Mouse (Mus musculus) kidney, adult 2 months (tissue): ENCODE results near the gene Sf3a1. TPM values are rescaled to one million over a fixed set of nuclear protein-coding genes. Genes with fewer than 3 reads are reported as not detected.
A peak's percentile ranks its signal among the peaks of the same experiment; 100 is the strongest.
"Not testable (repeated sequence)": the region's sequence is repeated elsewhere in the genome, so short reads cannot be mapped to it uniquely, and the experiment has no call there.

ENCODE experiments used
- DNase-seq: peaks from one replicate; pipeline ENCODE4 v3.0.0; 2021
- H3K27ac ChIP-seq: fragments of 200-500 bp; 2 replicates; pipeline ENCODE4 v1.5.1; 2012; ENCODE audit warnings: low read depth, low read length, control low read depth, inconsistent platforms; ENCODE audit not compliant: insufficient read depth
- H3K27me3 ChIP-seq: fragments of 200-500 bp; replicated peaks from 2 replicates; pipeline ENCODE4 v1.6.1; 2012; ENCODE audit warnings: mild to moderate bottlenecking, moderate library complexity, low read length, inconsistent platforms; ENCODE audit not compliant: control insufficient read depth, insufficient read depth
- H3K36me3 ChIP-seq: fragments of 200-500 bp; 2 replicates; pipeline ENCODE4 v1.6.1; 2012; ENCODE audit warnings: mild to moderate bottlenecking, moderate library complexity, low read length, inconsistent platforms; ENCODE audit not compliant: control insufficient read depth, insufficient read depth
- H3K4me1 ChIP-seq: fragments of 200-500 bp; 2 replicates; pipeline ENCODE4 v1.6.1; 2011; ENCODE audit warnings: low read length; ENCODE audit not compliant: control insufficient read depth, insufficient read depth
- H3K4me3 ChIP-seq: fragments of 200-500 bp; 2 replicates; pipeline ENCODE4 v1.5.1; 2011; ENCODE audit warnings: mild to moderate bottlenecking, low read depth, low read length, control low read depth; ENCODE audit not compliant: insufficient read depth
- CTCF ChIP-seq: fragments of 200-500 bp; conservative IDR thresholded peaks from 2 replicates; pipeline ENCODE4 v1.5.1; 2011; ENCODE audit warnings: low read depth, mild to moderate bottlenecking, control low read depth, low read length, moderate library complexity, mixed read lengths; ENCODE audit not compliant: insufficient read depth, insufficient read length
- POLR2A ChIP-seq: fragments of 200-500 bp; IDR thresholded peaks from one replicate; pipeline ENCODE4 v1.6.1; 2011; ENCODE audit warnings: low read depth, low read length, control low read depth
- WGBS: fragments of 180-500 bp; shearing (Covaris S2); methylation state at CpG from one replicate; pipeline ENCODE4 v1.1.7; 2018; 5-methylcytosine and 5-hydroxymethylcytosine counted together
- polyA plus RNA-seq: library from polyadenylated mRNA; depleted of rRNA; stranded (reverse); fragments of >200 nt; gene quantifications from 2 replicates; pipeline ENCODE4 v1.2.3, GENCODE M21; 2012; rRNA removed

The Sf3a1 gene
- 21.0 and 21.1 TPM in 2 replicates for polyA plus RNA-seq

DNA sequence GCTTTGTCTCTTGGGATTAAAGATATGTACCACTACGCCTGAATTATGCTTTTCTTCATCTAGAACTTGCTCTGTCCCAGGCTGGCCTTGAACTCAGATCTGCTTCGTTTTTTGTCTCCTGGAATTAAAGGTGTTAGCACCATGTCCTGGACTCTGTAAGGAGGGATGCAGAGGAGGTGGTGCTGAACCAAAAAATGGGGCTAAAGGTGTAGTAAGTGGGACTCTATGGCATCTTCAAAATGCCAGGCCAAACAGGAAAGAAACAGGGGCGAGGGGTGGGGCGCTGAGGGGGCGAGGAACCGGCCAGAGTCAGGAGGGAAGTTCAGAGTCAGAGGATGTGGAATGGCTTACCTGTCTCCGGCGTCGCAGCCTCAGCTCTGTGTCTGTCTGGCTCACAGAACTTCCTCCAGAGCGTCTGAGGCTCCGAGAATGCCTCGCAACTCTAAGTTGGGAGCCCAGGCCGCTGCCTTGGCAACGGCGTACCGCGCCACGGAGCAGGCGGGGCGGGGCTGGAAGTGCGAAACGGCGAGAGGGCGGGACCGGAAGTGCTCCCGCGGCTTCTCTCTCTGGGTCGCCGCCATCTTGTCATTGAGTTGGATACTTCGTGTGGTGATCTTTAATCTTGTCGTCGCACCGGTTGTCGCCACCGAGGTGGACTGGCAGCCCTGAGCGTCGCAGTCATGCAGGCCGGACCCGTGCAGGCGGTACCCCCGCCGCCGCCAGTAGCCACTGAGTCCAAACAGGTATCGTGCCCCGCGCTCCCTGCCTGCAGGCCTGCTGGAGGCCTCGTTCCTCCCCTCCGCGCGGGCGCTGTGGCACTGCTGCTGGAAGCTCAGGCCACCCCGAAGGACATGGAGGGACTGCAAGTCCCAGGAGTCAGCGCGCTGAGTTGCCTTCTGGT lies at the start of gene Sf3a1, which contains the start of gene Ccdc157:
Gene Sf3a1, plus strand, starts transcription at position 543 of the 901 bp plus-strand sequence.
Gene Ccdc157, minus strand, starts transcription at position 486 of the 901 bp plus-strand sequence.
- Histone ChIP-seq H3K27me3 (no peaks in the 10 kb centered on the region), H3K4me1 (peaks cover 17% of the 10 kb centered on the region; the same call in 1 of the 2 replicates), H3K4me3 (peak within 1 kb of the TSS; percentile 88), H3K36me3 (peaks cover 1% of the 10 kb centered on the region; the same call in 1 of the 2 replicates), H3K27ac (peak within 1 kb of the TSS; percentile 86)
- peak; percentile 96 for DNase-seq
- WGBS: 1% methylated on average over 54 of the region's 54 CpGs
- TF ChIP-seq POLR2A (peak; percentile 28), CTCF (no peak)

DNA sequence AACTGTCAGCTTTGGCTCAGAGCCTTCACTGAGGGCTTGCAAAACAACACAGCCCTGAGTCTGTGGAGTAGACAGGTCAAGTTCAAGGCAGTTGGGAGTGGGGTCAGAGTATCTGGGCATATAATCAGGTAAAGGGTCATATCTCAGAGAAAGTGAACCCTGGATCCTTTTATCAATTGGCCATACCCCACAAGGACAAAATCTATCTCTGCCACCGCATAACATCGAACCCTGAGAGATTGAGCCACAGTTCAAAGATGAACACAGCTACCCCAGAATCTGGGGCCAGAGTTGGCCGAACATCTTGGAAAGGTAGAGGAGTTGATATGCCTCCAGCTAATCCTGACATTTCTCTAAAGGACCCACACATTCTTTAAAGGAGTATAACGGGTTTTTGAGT lies 48.1 kb upstream of the Sf3a1 start:
- DNase-seq: no peak
- TF ChIP-seq POLR2A (no peak), CTCF (no peak)
- WGBS: 90% methylated on average over 4 of the region's 4 CpGs
- Histone ChIP-seq H3K4me1 (no peaks in the 10 kb centered on the region), H3K27ac (no peak overlapping the region), H3K27me3 (no peaks in the 10 kb centered on the region), H3K4me3 (no peak overlapping the region), H3K36me3 (no peaks in the 10 kb centered on the region)

DNA sequence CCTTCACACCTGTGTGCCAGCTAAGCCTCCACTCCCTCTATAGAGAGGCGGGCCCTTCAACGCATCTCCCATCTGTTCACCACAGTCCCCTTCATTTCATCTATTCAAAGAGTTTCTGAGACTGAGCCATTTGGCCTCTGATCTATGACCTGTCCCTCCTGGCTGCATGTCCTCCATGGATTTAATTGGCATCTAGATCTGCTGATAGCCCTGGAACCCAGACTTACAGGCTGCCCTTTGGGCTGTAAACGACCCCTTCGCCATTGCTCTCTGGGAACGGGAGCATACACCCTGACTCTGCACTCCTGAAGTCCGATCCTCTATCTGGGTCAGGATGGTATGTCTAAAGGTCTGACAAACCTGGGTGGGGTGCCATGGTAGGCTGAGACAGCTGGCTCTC lies 47.3 kb upstream of the Sf3a1 start:
- no peaks in the 10 kb centered on the region for H3K27me3 ChIP-seq
- no peak overlapping the region for H3K27ac ChIP-seq
- TF ChIP-seq POLR2A (no peak), CTCF (no peak)
- no peaks in the 10 kb centered on the region for H3K4me1 ChIP-seq
- DNase-seq: no peak
- no peaks in the 10 kb centered on the region for H3K36me3 ChIP-seq
- 70% methylated on average over 6 of the region's 6 CpGs for WGBS
- no peak overlapping the region for H3K4me3 ChIP-seq

- DNase-seq: no peak
- Histone ChIP-seq H3K4me3 (no peak overlapping the region), H3K4me1 (no peaks in the 10 kb centered on the region), H3K27ac (no peak overlapping the region), H3K27me3 (no peaks in the 10 kb centered on the region), H3K36me3 (no peaks in the 10 kb centered on the region)
- 83% methylated on average over 4 of the region's 4 CpGs for WGBS
- no peak for TF ChIP-seq POLR2A
- TF ChIP-seq CTCF: no peak
Observed at GRCm38 (mm10) chr11:4113496-4113895, 46.7 kb upstream of the Sf3a1 start.

- 91% methylated on average over 6 of the region's 6 CpGs for WGBS
- no peak for DNase-seq
- no peak for TF ChIP-seq CTCF
- TF ChIP-seq POLR2A: no peak
- Histone ChIP-seq H3K27me3 (no peaks in the 10 kb centered on the region), H3K4me1 (no peaks in the 10 kb centered on the region), H3K4me3 (no peak overlapping the region), H3K36me3 (no peaks in the 10 kb centered on the region), H3K27ac (no peak overlapping the region)
Observed at GRCm38 (mm10) chr11:4113970-4114369, 46.2 kb upstream of the Sf3a1 start.

DNA sequence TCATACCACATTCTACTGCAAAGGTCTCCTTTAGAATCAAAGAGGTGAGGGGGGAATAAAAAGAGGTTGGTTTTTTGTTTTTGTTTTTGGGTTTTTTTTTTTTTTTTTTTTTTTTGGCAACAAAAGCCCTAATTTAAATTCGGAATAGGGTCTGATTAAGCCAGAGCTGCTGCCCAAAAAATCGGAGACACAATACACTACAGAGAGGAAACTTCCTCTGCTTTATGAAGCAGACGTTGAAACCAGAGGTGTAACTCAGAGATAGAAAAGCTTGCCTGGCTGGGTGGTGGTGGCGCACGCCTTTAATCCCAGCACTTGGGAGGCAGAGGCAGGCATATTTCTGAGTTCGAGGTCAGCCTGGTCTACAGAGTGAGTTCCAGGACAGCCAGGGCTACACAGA lies 45.6 kb upstream of the Sf3a1 start:
- 83% methylated on average over 6 of the region's 6 CpGs for WGBS
- not testable (repeated sequence) for H3K27ac ChIP-seq

GRCm38 (mm10) chr11:4115407-4115806 lies 44.7 kb upstream of the Sf3a1 start:
- TF ChIP-seq CTCF (no peak), POLR2A (no peak)
- no peaks in the 10 kb centered on the region for H3K27me3 ChIP-seq
- H3K4me1 ChIP-seq: no peaks in the 10 kb centered on the region
- no peak for DNase-seq
- H3K36me3 ChIP-seq: no peaks in the 10 kb centered on the region
- WGBS: 92% methylated on average over 4 of the region's 4 CpGs
- H3K4me3 ChIP-seq: no peak overlapping the region
- H3K27ac ChIP-seq: no peak overlapping the region

More for the DNA sequence above, 45.6 kb upstream of the Sf3a1 start:
- H3K27me3 ChIP-seq, H3K4me3 ChIP-seq, H3K36me3 ChIP-seq, H3K4me1 ChIP-seq, DNase-seq: not testable (repeated sequence)
